Mouse (Mus musculus) kidney, adult 2 months (tissue): ENCODE data around the gene Exoc6b.

Source experiments
- CTCF ChIP-seq: fragments of 200-500 bp; conservative IDR thresholded peaks from 2 replicates; pipeline ENCODE4 v1.5.1; 2011; ENCODE audit warnings: low read depth, mild to moderate bottlenecking, control low read depth, low read length, moderate library complexity, mixed read lengths; ENCODE audit not compliant: insufficient read depth, insufficient read length
- POLR2A ChIP-seq: fragments of 200-500 bp; IDR thresholded peaks from one replicate; pipeline ENCODE4 v1.6.1; 2011; ENCODE audit warnings: low read depth, low read length, control low read depth

DNA sequence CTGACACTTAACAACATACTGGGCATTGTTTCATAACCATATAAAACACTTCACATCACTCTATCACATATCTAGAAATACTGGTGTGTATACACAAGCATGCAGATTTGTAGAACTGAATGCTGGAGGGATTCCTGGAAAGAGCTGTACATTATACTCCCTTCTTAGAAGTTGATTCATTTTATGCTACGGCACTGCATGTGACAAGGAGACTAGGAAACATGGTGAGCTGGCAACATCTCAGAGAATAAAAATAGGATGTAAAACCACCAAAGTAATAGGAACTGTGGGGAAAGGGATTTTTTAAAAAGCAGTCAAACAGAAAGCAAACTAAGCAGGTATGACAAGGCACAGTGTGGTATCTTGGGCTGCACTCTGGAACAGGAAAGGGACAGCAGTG, 408.3 kb downstream of the Exoc6b start:
- TF ChIP-seq CTCF (no peak), POLR2A (no peak)
